Mouse (Mus musculus) MEL (cell line): ENCODE data around the gene Fam19a2. TPM values are rescaled to one million over a fixed set of nuclear protein-coding genes. Genes with fewer than 3 reads are reported as not detected.

Experiments
- DNase-seq: peaks from one replicate; pipeline ENCODE4 v3.0.0; 2011; ENCODE audit warnings: low read depth, low spot score
- H3K27ac ChIP-seq: 2 replicates; pipeline ENCODE4 v1.5.1; 2012; ENCODE audit warnings: low read depth, mild to moderate bottlenecking, control low read depth, low read length, moderate library complexity; ENCODE audit not compliant: control insufficient read depth
- H3K27me3 ChIP-seq, 2 experiments: fragments of 150-350 bp in 1 of 2; sonication (generic) in 1 of 2; 2 replicates each; pipeline ENCODE4 v1.6.1; 2012; ENCODE audit warnings: low read length in 2 of 2, mild to moderate bottlenecking in 2 of 2, improper control_type of control experiment in 1 of 2, moderate library complexity in 1 of 2; ENCODE audit not compliant: insufficient read depth in 2 of 2, control insufficient read depth in 1 of 2
- H3K36me3 ChIP-seq, 2 experiments: 2 replicates each; pipeline ENCODE4 v1.6.1; 2012 to 2014; ENCODE audit warnings: low read length in 2 of 2, improper control_type of control experiment in 1 of 2, inconsistent platforms in 1 of 2, mild to moderate bottlenecking in 1 of 2; ENCODE audit not compliant: insufficient read depth in 2 of 2, control insufficient read depth in 1 of 2
- H3K4me1 ChIP-seq, 2 experiments: fragments of 150-350 bp in 1 of 2; sonication (generic) in 1 of 2; 2 replicates each; pipeline ENCODE4 v1.6.1; 2012; ENCODE audit warnings: low read length in 2 of 2, improper control_type of control experiment in 1 of 2, mild to moderate bottlenecking in 1 of 2; ENCODE audit not compliant: insufficient read depth in 2 of 2, control insufficient read depth in 1 of 2
- H3K4me3 ChIP-seq, 2 experiments: fragments of 150-350 bp in 1 of 2; sonication (generic) in 1 of 2; 2 replicates each; pipeline ENCODE4 v1.5.1; 2012; ENCODE audit warnings: low read depth in 2 of 2, low read length in 2 of 2, mild to moderate bottlenecking in 2 of 2, moderate library complexity in 2 of 2, control low read depth in 1 of 2, improper control_type of control experiment in 1 of 2; ENCODE audit not compliant: control insufficient read depth in 1 of 2, insufficient read depth in 1 of 2
- H3K79me2 ChIP-seq: 2 replicates; pipeline ENCODE4 v1.6.1; 2012; ENCODE audit warnings: mild to moderate bottlenecking, low read length, moderate library complexity; ENCODE audit not compliant: control insufficient read depth, poor library complexity, insufficient read depth
- H3K9ac ChIP-seq: 2 replicates; pipeline ENCODE4 v1.6.1; 2012; ENCODE audit warnings: low read depth, mild to moderate bottlenecking, control low read depth, low read length, moderate library complexity; ENCODE audit not compliant: control insufficient read depth, poor library complexity, severe bottlenecking
- H3K9me3 ChIP-seq: fragments of 150-350 bp; sonication (generic); replicated peaks from 2 replicates; pipeline ENCODE4 v1.6.1; 2012; ENCODE audit warnings: mild to moderate bottlenecking, low read length, improper control_type of control experiment, moderate library complexity; ENCODE audit not compliant: insufficient read depth
- CHD1 ChIP-seq: IDR thresholded peaks from 2 replicates; pipeline ENCODE4 v1.6.1; 2012; ENCODE audit warnings: low read depth, mild to moderate bottlenecking, inconsistent platforms, low read length, improper control_type of control experiment
- CHD2 ChIP-seq: IDR thresholded peaks from 2 replicates; pipeline ENCODE4 v1.6.1; 2011; ENCODE audit warnings: low read length, improper control_type of control experiment
- E2F4 ChIP-seq: IDR thresholded peaks from 2 replicates; pipeline ENCODE4 v1.6.1; 2011; ENCODE audit warnings: low read depth, low read length, improper control_type of control experiment, borderline replicate concordance
- EP300 ChIP-seq, 2 experiments: IDR thresholded peaks; 2 replicates each; pipeline ENCODE4 v1.6.1; 2011; ENCODE audit warnings: improper control_type of control experiment in 2 of 2, low read length in 2 of 2, low read depth in 1 of 2, mild to moderate bottlenecking in 1 of 2
- ETS1 ChIP-seq: IDR thresholded peaks from 2 replicates; pipeline ENCODE4 v1.6.1; 2012; ENCODE audit warnings: low read depth, mild to moderate bottlenecking, inconsistent platforms, low read length, improper control_type of control experiment, moderate library complexity
- GABPA ChIP-seq: IDR thresholded peaks from 2 replicates; pipeline ENCODE4 v1.6.1; 2012; ENCODE audit warnings: low read depth, mild to moderate bottlenecking, inconsistent platforms, low read length, improper control_type of control experiment, moderate library complexity
- HCFC1 ChIP-seq: IDR thresholded peaks from 2 replicates; pipeline ENCODE4 v1.6.1; 2012; ENCODE audit warnings: low read depth, mild to moderate bottlenecking, inconsistent platforms, low read length, improper control_type of control experiment, moderate library complexity
- JUND ChIP-seq: IDR thresholded peaks from 2 replicates; pipeline ENCODE4 v1.6.1; 2011; ENCODE audit warnings: low read depth, mild to moderate bottlenecking, improper control_type of control experiment, low read length
- KAT2A ChIP-seq: conservative IDR thresholded peaks from 2 replicates; pipeline ENCODE4 v1.6.1; 2012; ENCODE audit warnings: low read depth, low read length, improper control_type of control experiment, inconsistent platforms
- MAFK ChIP-seq: IDR thresholded peaks from 2 replicates; pipeline ENCODE4 v1.6.1; 2011; ENCODE audit warnings: low read depth, mild to moderate bottlenecking, low read length, improper control_type of control experiment, borderline replicate concordance
- MAX ChIP-seq: IDR thresholded peaks from 2 replicates; pipeline ENCODE4 v1.6.1; 2011; ENCODE audit warnings: low read length, improper control_type of control experiment
- MYB ChIP-seq: IDR thresholded peaks from 2 replicates; pipeline ENCODE4 v1.6.1; 2011; ENCODE audit warnings: mild to moderate bottlenecking, low read depth, low read length, improper control_type of control experiment
- MYC ChIP-seq: IDR thresholded peaks from 2 replicates; pipeline ENCODE4 v1.6.1; 2011; ENCODE audit warnings: low read depth, mild to moderate bottlenecking, low read length, improper control_type of control experiment, moderate library complexity
- NELFE ChIP-seq: IDR thresholded peaks from 2 replicates; pipeline ENCODE4 v1.6.1; 2011; ENCODE audit warnings: low read depth, low read length, improper control_type of control experiment
- NRF1 ChIP-seq: IDR thresholded peaks from 2 replicates; pipeline ENCODE4 v1.6.1; 2014; ENCODE audit warnings: low read depth, mild to moderate bottlenecking, inconsistent platforms, low read length, improper control_type of control experiment, moderate library complexity; ENCODE audit not compliant: poor library complexity, insufficient read depth, severe bottlenecking
- POLR2A ChIP-seq, 2 experiments: IDR thresholded peaks; 2 replicates each; pipeline ENCODE4 v1.6.1; 2011 to 2012; ENCODE audit warnings: low read length in 2 of 2, mild to moderate bottlenecking in 2 of 2, control low read depth in 1 of 2, improper control_type of control experiment in 1 of 2, low read depth in 1 of 2, moderate library complexity in 1 of 2; ENCODE audit not compliant: control insufficient read depth in 1 of 2, insufficient read depth in 1 of 2, poor library complexity in 1 of 2
- POLR2AphosphoS2 ChIP-seq: IDR thresholded peaks from 2 replicates; pipeline ENCODE4 v1.6.1; 2011; ENCODE audit warnings: low read length, improper control_type of control experiment
- POLR2AphosphoS5 ChIP-seq: IDR thresholded peaks from 2 replicates; pipeline ENCODE4 v1.6.1; 2012; ENCODE audit warnings: low read depth, borderline replicate concordance, mild to moderate bottlenecking, inconsistent platforms, low read length, moderate library complexity, mixed read lengths
- RCOR1 ChIP-seq: IDR thresholded peaks from 2 replicates; pipeline ENCODE4 v1.6.1; 2012; ENCODE audit warnings: low read depth, mild to moderate bottlenecking, inconsistent platforms, low read length, improper control_type of control experiment
- SIN3A ChIP-seq: IDR thresholded peaks from 2 replicates; pipeline ENCODE4 v1.6.1; 2012; ENCODE audit warnings: low read length, improper control_type of control experiment, inconsistent platforms
- TAL1 ChIP-seq: IDR thresholded peaks from 2 replicates; pipeline ENCODE4 v1.6.1; 2012; ENCODE audit warnings: mild to moderate bottlenecking, inconsistent platforms, low read length, moderate library complexity, mixed read lengths
- TBP ChIP-seq: IDR thresholded peaks from 2 replicates; pipeline ENCODE4 v1.8.0; 2011; ENCODE audit warnings: low read depth, low read length, improper control_type of control experiment
- TCF12 ChIP-seq: IDR thresholded peaks from 2 replicates; pipeline ENCODE4 v1.6.1; 2014; ENCODE audit warnings: low read depth, mild to moderate bottlenecking, inconsistent platforms, low read length, improper control_type of control experiment, moderate library complexity
- UBTF ChIP-seq: IDR thresholded peaks from 2 replicates; pipeline ENCODE4 v1.6.1; 2012; ENCODE audit warnings: low read depth, mild to moderate bottlenecking, inconsistent platforms, low read length, improper control_type of control experiment, moderate library complexity, borderline replicate concordance; ENCODE audit not compliant: insufficient read depth
- USF1 ChIP-seq: IDR thresholded peaks from 2 replicates; pipeline ENCODE4 v1.6.1; 2014; ENCODE audit warnings: low read depth, mild to moderate bottlenecking, inconsistent platforms, low read length, improper control_type of control experiment, moderate library complexity
- ZMIZ1 ChIP-seq: IDR thresholded peaks from 2 replicates; pipeline ENCODE4 v1.6.1; 2012; ENCODE audit warnings: low read depth, mild to moderate bottlenecking, inconsistent platforms, low read length, improper control_type of control experiment, moderate library complexity
- ZNF384 ChIP-seq: IDR thresholded peaks from 2 replicates; pipeline ENCODE4 v1.6.1; 2012; ENCODE audit warnings: low read depth, mild to moderate bottlenecking, inconsistent platforms, low read length, improper control_type of control experiment
- polyA plus RNA-seq, 2 experiments: library from polyadenylated mRNA; stranded (reverse) in 1 of 2; unstranded in 1 of 2; fragments of >175 nt in 1 of 2; fragments of >200 nt in 1 of 2; gene quantifications; 2 replicates each; pipeline versions ENCODE4 v1.2.1 to v1.2.4; 2012; ENCODE audit warnings: low replicate concordance in 2 of 2, low read depth in 1 of 2; ENCODE audit not compliant: insufficient read length in 2 of 2, insufficient read depth in 1 of 2, missing spikeins in 1 of 2
- total RNA-seq: library from RNA; depleted of rRNA; stranded (reverse); fragments of 300-350 nt; gene quantifications from 2 replicates; pipeline ENCODE4 v1.2.3, GENCODE M21; 2012

Gene Fam19a2
- total and polyA plus RNA-seq, 3 experiments: not detected

DNA sequence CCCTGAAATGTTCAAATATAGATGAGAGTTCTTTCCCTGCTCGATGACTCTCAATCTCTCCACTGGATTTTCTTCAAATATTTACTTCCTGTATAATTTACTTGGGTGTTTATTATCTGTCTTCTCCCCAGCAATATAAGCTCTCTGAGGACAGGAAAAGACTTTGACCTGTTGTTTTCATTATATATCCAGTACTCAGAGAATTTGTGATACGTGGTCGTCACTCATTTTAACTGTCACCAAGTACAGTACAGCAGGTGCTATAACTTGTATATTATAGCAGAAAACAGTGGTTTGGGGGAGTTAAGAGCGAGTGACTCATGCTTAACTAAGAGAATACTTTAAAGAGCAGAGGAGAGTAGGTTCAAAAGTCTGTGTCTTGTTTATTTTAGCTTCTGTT, 438.8 kb downstream of the Fam19a2 start:
- H3K4me1 ChIP-seq: no peaks in the 10 kb centered on the region
- H3K4me3 ChIP-seq: no peak overlapping the region
- H3K27me3 ChIP-seq: no peaks in the 10 kb centered on the region
- no peaks in the 10 kb centered on the region for H3K36me3 ChIP-seq
- no peak overlapping the region for H3K9ac ChIP-seq
- TF ChIP-seq GABPA: no peak
- TF ChIP-seq ZMIZ1: no peak
- no peak for TF ChIP-seq POLR2A (IDR thresholded peaks at IDR 0.05; ENCODE audit: control insufficient read depth in 1 of 2, insufficient read depth in 1 of 2, low read depth in 1 of 2, low read length in 2 of 2, poor library complexity in 1 of 2)
- TF ChIP-seq EP300 (IDR thresholded peaks at IDR 0.05; ENCODE audit: low read depth in 1 of 2, low read length in 2 of 2): no peak
- TF ChIP-seq HCFC1: no peak
- no peak for TF ChIP-seq MYC
- TF ChIP-seq USF1: no peak
- TF ChIP-seq MAX: no peak
- no peak for TF ChIP-seq ETS1
- TF ChIP-seq RCOR1: no peak
- TF ChIP-seq CHD1: no peak
- TF ChIP-seq TCF12: no peak
- TF ChIP-seq, all 39 proteins: peak for 0
- H3K27ac ChIP-seq: no peak overlapping the region
- DNase-seq: no peak
- H3K9me3 ChIP-seq: no peaks in the 10 kb centered on the region
- no peaks in the 10 kb centered on the region for H3K79me2 ChIP-seq

DNA sequence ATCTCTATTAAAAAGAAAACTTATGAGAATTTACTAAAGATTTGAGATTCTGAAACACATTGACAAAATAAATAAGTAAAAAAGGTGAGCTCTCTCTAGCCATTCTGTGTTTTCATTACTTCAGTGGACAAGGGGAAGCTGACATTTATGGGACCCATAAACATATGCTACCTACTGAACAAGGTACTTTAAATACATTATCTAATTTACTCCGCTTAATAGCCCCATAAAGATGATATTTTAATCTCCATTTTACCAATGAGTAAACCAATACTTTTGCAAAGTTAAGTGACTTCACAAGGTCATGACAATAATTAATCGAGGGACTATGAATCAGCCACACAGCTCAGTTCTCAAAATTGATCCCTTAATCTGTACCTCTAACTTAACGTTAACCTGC, 443.2 kb downstream of the Fam19a2 start:
- DNase-seq: no peak

DNA sequence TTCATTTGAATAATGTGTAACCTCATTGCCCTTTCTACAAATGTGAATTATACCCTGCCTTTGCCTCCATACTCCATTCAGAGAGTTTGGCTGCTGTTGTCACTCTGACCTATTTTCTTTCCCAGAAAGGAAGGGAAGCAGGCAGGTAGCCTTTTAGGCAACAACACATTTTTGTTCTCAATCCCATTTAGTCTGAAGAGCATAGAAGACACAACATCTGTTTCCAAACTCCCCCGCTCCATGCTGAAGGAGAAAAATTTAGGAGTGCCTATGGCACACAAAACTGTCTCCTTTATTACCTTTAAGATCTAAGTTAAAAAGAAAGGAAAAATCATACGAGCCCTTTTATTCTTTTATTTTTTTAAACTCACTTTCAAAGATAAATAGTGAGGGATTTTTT, 446.9 kb downstream of the Fam19a2 start:
- Histone ChIP-seq H3K36me3 (no peaks in the 10 kb centered on the region), H3K27me3 (no peaks in the 10 kb centered on the region), H3K4me1 (no peaks in the 10 kb centered on the region), H3K9ac (no peak overlapping the region), H3K4me3 (no peak overlapping the region), H3K79me2 (no peaks in the 10 kb centered on the region), H3K27ac (no peak overlapping the region), H3K9me3 (no peaks in the 10 kb centered on the region)
- no peak for DNase-seq
- no peak for TF ChIP-seq CHD2
- TF ChIP-seq CHD1: no peak
- TF ChIP-seq JUND: no peak
- no peak for TF ChIP-seq UBTF
- TF ChIP-seq HCFC1: no peak
- TF ChIP-seq NRF1: no peak
- TF ChIP-seq POLR2AphosphoS2: no peak
- TF ChIP-seq MAFK: no peak
- TF ChIP-seq MAX: no peak
- TF ChIP-seq TCF12: no peak
- TF ChIP-seq ZMIZ1: no peak
- no peak for TF ChIP-seq E2F4
- no peak for TF ChIP-seq SIN3A
- no peak for TF ChIP-seq NELFE
- TF ChIP-seq MYB: no peak
- no peak for TF ChIP-seq ZNF384
- no peak for TF ChIP-seq TAL1
- no peak for TF ChIP-seq EP300 (IDR thresholded peaks at IDR 0.05; ENCODE audit: low read depth in 1 of 2, low read length in 2 of 2)

More for the DNA sequence above, 443.2 kb downstream of the Fam19a2 start:
- no peak for TF ChIP-seq SIN3A
- TF ChIP-seq NELFE: no peak
- no peak for TF ChIP-seq TAL1
- no peak for TF ChIP-seq KAT2A
- TF ChIP-seq POLR2AphosphoS5: no peak
- no peak for TF ChIP-seq MAFK
- TF ChIP-seq TCF12: no peak
- no peak for TF ChIP-seq TBP
- TF ChIP-seq GABPA: no peak
- TF ChIP-seq USF1: no peak
- TF ChIP-seq, all 39 proteins: peak for 0
- H3K27me3 ChIP-seq: no peaks in the 10 kb centered on the region
- no peak overlapping the region for H3K4me3 ChIP-seq
- no peak overlapping the region for H3K9ac ChIP-seq
- H3K27ac ChIP-seq: no peak overlapping the region
- no peaks in the 10 kb centered on the region for H3K36me3 ChIP-seq
- no peaks in the 10 kb centered on the region for H3K79me2 ChIP-seq
- H3K4me1 ChIP-seq: no peaks in the 10 kb centered on the region
- no peaks in the 10 kb centered on the region for H3K9me3 ChIP-seq
